Mouse (Mus musculus) gastrocnemius, adult 18-20 months (tissue): ENCODE results near the gene Cga. TPM values are rescaled to one million over a fixed set of nuclear protein-coding genes. Genes with fewer than 3 reads are reported as not detected.
"Not testable (repeated sequence)": the region's sequence is repeated elsewhere in the genome, so short reads cannot be mapped to it uniquely, and the experiment has no call there.

Experiments used
- DNase-seq: peaks from one replicate; pipeline ENCODE4 v3.0.0; 2021; ENCODE audit warnings: low spot score
- total RNA-seq, 2 experiments: library from RNA; stranded (reverse); gene quantifications; 2 replicates each; pipeline ENCODE4 v1.2.3; 2021

Cga gene
- total RNA-seq, 2 experiments from 2014 or later: not detected

DNA sequence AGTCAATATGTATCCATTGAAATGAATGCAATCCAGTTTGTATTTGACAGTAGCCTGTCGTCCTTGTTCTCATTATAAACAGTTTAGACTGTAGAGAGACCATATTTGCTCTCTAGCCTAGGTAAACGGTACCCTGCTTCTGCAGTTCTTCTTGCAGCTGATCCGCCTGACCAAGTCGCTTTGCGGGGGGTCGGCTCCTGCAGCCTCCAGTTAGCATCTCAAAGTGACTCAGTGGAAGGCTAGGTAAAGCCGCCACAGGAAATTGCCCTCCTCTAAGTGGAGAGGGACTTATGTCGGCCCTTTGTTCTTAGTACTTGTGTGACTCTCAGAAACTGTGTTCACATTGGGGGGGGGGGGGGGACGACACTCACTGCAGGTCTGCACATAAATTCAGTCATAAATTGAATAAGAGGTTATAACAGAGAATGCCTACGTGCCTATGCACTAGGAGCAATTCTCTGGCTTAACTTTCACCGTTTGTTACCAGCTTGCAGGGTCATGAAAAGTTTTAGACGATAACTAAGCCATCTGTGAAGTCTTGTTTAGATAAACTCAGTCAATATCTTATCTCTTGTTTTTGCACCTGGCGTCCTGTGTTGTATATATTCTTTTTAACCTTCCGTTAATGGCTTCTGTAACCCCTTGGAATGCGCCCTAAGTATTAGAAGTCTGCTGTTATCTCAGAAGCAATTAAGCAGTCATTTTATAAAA, 4.3 kb upstream of the Cga start:
- DNase-seq: no peak

DNA sequence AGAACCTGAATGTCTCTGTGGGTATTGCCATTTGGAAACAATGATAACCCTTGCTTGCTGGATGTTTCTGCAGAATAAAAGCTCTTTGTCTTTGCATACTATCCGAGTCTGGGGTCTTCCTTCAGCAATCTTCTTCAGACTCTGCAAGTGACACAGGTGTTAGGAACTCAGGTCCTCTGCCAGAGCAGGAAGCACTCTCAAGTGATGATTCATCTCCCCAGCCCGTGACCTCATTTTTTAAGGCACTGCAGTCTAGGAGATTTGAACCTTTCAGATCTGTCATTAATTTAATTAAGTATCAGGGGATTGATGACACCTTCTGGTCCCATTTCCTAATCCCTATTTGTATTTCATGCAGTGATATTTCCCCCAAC, 3.8 kb upstream of the Cga start:
- DNase-seq: no peak

DNA sequence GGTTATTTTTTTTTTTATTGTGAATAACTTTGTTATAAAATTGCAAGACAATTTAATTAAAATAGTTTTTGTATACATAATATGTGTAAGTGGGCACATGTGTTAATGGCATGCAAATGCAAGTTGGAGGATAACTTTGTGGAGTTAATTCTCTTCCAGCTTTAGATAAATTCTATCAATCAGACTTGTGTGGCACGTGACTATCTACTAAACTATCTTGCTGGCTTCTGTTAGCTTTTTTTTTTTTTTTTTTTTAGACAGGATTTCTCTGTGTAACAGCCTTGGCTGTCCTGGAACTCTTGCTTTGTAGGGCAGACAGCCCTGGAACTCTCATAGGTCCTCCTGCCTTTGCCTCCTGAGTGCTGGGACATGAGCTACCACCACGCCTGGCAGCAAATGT, 4.9 kb downstream of the Cga start:
- DNase-seq: no peak

DNA sequence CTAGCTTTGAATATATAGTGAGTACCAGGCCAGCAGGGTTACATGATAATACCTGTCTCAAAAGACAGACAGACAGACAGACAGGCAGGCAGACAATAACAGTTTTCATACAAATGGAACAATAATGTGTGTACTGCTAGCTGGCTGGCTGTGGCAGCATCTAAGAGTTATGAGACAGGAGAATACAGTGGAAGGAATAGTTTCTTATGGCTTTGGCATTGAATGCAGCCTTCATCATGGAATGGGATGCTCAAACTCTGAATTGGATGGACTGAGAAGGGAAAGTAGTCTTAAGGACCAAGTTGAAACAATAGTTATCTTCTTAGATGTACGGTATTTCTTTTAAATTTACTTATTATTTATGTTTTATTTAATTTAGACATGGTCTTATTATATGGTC, 5.7 kb downstream of the Cga start:
- DNase-seq: no peak

DNA sequence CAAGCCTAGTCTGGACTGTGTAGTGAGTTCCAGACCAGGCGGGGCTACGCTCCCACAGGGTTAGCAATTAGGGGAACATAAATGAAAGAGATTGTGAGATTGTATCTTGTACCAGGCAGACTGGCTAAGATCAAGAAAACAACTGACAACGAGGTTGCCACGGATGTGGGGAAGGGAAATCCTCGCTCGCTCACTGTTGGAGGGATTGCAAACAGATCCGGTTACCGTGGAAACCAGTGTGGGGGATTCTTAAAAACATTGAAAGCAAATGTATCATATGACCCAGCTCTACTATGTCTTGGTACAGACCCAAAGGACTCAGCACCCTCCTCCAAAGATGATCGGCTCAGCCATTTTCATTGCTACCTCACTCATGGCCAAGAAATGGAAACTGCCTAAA, 6.6 kb downstream of the Cga start:
- DNase-seq: no peak

DNA sequence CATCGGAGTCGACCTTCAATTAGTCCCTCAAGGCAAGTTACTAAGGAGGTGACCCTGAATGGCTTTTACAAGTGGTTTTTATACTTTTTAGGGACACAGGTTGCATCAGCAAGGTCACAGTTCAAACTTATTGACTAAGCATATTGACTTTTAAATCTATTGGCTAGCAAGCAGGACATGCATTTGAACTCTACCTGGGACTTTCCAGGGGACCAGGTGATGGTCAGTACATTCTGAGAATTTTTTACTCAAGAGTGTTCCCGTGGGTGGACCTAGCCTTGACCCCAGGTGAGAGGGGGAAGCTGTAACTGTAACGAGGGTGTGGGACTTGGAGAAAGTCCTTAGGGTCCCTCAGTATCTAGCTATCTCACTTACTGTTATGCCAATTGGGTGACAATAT, 7.6 kb downstream of the Cga start:
- DNase-seq: no peak

DNA sequence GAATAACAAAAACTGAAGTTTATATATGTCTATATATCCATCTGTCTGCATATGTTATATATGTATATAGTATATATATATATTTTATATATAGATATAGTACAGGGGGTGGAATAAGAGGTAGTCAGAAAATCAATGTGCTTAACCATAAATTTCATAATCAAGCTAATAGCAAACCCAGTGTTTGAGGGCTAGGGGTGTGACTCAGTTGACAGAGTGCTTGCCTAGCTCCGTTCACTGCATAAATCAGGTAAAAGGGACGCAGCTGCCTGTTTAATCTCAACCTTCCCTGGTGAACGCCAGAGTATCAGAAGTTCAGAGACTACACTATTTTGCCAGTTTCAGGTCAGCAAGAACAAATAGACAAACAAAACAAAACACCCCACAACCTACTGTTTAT, 8.0 kb downstream of the Cga start:
- DNase-seq: not testable (repeated sequence)

DNA sequence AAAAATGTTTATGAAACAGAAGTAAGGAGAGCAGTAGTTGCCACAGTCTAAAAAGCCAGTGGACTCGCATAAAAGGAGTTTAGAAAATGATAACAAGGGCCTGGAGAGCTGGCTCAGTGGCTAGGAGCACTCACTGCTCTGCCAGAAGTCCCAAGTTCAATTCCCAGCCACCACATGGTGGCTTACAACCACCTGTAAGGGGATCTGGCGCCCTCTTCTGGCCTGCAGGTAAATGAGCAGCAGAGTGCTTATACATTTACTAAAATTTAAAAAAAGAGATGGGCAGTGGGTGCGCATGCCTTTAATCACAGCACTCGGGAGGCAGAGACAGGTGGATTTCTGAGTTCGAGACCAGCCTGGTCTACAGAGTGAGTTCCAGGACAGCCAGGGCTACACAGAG, 11.8 kb downstream of the Cga start:
- DNase-seq: no peak

DNA sequence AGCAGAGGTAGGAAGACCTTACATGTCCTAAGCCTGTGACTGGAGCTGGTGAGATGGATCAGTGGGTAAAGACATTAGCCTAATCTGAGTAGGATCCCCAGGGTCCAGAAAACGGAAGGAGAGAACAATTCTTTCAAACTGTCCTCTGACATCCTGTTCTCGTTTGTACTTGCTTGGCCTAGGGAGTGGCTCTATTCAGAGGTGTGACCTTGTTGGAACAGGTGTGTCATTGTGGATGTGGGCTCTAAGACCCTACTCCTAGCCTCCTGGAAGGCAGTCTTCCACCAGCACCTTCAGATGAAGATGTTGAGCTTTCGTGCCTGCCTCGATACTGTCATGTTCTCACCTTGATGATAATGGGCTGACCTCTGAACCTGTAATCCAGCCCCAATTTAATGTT, 12.6 kb downstream of the Cga start:
- DNase-seq: no peak

DNA sequence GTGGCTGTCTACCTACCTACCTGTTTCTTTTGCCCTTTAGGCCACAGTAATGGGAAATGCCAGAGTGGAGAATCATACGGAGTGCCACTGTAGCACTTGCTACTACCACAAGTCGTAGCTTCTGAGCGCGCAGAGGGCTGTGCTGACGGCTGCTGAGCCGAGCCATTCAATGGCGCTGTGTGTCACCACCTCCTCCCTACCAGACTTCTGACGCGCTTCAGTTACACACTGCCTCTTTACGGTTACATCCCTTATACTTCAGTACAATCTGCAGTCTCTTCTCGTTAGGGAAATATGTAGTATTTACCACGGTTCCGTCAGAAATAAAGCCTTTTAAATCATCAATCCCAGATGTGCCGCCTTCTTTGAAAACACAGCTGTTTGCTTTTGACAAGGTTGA, 13.4 kb downstream of the Cga start:
- DNase-seq: no peak

DNA sequence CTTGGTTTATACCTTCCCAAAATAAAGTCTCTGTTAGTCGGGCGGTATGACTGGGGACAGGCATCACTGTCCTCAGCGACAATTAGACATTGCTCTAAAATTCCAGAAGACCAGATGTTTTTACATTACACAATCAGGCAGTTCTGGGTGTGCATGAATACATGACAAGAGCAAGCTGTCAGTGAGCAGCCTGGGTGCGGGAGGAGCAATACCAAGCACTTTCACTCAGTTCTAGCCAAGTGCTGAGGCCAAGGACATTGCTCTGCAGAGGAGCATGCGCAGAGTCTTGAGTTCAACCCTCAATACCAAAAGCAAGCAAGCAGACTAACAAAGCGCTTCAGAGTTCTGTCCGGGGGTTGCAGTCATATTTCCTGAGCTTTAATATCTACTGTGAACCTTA, 14.5 kb downstream of the Cga start:
- no peak for DNase-seq

DNA sequence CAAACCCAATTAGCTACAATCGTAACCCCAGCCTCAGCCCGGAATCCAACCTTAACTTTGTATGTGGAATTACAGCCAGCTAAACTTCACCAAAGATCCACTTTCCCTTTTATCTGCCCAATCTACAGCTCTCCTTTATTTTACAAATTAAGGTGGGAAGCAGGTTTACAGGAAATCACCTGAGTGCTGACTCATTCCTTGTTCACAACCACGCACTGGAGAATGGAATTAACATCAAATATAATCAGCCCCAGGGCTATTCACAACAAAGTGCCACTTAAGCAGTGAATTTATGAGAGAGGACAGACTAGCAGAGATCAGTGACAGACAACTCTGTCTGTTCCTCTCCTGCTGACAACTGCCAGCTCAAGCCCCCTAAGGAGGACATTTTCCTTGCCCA, 17.8 kb downstream of the Cga start:
- DNase-seq: no peak

DNA sequence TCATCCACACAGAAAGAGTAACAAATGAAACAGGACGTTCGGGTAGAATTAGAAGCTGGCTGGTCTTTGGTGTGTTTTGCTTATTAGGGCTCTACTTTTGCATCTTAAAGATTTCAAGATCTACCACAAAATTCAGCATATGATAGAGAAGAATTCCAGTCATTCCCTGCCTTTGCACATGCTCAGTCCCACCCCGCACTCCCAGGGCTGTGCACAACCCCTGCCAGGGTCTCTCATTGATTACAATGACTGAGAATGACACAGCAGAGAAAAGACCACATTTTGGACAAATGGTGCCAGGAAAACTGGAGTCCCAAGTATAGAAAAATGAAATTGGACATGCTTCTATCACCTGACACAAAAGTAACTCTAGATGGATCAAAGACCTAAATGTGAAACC, 18.6 kb downstream of the Cga start:
- DNase-seq: no peak

DNA sequence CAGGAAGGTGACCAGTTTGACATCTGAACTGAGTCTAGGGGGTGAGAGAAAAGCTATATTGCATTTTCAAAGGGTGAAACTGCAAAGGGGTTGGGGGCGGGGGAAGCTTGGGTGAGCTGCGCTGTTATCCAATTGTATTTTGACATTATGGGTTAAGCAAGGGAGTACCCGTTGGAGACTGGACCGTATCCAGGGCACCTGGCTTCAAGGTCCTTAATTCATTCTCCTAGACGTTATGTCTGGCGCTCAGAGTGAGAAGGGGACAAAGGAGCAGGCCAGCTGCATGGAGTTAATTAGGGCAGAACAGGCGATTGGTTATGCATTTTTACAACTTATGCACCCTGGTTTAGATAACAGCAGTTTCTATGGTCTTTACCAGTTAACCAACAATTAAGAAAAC, 23.8 kb downstream of the Cga start:
- DNase-seq: no peak

DNA sequence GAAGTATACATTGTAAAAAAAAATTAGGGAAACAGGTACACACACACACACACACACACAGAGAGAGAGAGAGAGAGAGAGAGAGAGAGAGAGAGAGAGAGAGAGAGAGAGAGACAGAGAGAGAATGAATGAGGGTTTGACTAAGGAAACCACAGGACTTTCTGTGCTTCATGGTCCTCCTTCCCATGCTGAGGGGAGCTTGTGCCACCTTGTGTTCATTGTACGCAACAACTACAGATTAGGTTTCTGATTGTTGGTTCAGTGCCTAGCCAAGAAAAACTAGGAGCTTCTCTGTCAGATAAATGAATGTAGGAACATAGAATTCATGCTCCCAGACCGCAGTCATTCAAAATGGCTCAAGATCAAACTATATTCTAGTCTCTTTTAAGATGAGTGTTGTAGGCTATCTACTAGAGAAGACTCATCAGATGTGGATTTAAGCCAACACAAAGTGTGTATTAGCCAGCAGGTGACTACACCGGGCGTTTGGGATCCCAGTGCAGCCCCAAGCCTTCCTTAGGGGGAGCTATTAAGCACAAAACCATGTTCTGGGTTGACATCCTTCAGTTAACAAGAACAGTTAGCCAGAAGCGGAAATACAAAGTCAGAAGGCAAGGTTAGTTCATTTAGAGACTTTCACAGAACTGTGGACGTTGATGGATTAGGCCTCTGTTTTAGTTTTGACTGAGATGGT, 28.7 kb downstream of the Cga start:
- peak; percentile 42 for DNase-seq

DNA sequence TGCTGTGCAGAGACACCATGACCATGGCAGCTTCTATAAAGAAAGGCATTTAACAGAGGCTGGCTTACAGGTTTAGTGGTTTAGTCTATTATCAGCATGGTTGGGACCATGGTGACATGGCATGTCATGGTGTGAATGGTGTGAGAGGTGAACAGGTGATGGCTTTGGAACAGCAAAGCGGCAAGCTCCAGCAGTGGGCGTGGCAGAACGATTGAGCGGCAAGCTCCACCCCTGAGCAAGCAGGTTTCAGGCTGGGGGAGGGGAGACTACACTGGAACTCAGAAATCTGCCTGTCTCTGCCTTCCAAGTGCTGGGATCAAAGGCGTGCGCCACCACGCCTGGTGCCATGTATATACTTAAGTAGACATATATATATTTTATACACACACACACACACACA, 34.8 kb downstream of the Cga start:
- not testable (repeated sequence) for DNase-seq

DNA sequence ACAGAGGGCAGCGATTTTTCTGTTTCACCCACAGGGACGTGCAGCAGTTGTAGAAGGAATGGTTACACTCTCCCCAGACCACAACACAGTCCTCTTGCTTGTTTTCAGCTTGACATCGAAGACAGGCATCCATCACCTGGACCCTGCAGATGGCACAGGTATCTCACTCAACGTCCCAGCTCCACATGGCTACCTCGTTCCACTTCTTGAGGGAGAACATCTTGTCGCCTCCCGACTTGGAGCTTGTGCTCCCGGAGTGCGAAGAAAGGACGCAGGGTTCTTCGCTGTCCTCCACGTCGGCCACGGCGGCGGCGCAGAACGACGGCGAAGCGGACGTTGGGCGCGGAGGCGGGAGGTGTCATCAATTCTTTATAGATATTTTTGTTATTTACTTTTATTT, 47.5 kb downstream of the Cga start:
- DNase-seq: no peak

DNA sequence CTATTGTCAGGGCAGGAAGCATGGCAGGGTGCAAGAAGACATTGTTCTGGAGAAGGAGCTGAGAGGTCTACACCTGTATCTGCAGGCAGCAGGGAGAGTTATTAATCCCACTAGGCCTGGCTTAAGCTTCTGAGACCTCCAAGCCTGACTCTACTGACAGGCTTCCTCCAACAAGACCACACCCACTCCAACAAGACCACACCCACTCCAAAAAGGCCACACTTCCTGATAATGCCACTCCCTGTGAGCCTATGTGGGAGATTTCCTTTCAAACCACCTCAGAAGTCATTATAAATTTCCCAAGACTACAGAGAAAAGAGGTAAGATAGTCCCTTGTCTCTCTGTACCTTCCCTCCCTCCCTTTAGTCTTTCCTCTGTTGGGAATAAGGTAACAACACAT, 53.6 kb downstream of the Cga start:
- no peak for DNase-seq

DNA sequence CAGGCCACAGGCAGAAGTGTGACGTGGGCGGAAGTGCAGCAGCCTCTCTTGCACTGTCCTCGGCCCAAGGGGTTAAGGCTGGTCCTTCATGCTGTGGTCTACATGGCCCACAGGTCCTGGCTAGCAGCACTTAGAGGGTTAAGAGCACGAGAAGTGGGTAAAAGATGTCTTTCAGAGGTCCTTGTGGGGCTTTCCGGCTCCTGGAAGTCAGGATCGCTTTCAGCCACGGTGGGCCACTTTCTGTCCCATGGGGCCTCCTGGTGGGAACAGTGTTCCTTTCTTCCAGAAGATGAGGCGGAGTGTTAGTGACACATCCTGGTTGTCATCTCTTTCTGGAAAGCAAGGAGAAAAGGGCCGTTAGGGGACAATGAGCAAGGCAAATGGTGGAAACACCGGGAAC, 60.1 kb downstream of the Cga start:
- DNase-seq: no peak
